Mouse (Mus musculus) gonadal fat pad, adult 2 months (tissue): ENCODE measurements around the gene Cnnm3. TPM values are rescaled to one million over a fixed set of nuclear protein-coding genes. Genes with fewer than 3 reads are reported as not detected.

Experiments used
- DNase-seq: peaks from one replicate; pipeline ENCODE4 v3.0.0-alpha.2; 2012; ENCODE audit warnings: low read depth
- polyA plus RNA-seq: library from polyadenylated mRNA; depleted of rRNA; stranded (reverse); fragments of >200 nt; gene quantifications from 2 replicates; pipeline ENCODE4 v1.2.3, GENCODE M21; 2012; rRNA removed

Cnnm3 gene
- polyA plus RNA-seq, 1 experiment = 19.3 TPM

DNA sequence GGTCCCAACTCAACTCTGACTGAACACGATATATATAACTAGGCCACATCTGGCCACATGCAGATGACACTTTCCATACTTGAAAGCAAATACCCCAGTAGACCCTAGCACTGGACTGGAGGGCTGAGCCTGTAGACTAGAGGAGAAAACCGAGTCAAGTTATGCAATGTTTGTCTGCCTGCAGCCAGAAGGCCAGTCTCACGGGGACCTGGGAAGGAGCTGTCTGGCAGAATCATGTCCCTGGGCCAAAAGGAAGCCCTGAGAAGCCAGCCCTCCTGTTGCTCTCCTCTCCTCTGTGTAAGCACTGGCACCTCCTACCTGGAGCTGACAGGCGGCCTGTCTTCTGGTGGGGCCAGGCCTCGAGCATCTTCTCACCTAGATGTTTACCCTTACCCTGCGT is 63.7 kb downstream of the Cnnm3 start:
- no peak for DNase-seq

DNA sequence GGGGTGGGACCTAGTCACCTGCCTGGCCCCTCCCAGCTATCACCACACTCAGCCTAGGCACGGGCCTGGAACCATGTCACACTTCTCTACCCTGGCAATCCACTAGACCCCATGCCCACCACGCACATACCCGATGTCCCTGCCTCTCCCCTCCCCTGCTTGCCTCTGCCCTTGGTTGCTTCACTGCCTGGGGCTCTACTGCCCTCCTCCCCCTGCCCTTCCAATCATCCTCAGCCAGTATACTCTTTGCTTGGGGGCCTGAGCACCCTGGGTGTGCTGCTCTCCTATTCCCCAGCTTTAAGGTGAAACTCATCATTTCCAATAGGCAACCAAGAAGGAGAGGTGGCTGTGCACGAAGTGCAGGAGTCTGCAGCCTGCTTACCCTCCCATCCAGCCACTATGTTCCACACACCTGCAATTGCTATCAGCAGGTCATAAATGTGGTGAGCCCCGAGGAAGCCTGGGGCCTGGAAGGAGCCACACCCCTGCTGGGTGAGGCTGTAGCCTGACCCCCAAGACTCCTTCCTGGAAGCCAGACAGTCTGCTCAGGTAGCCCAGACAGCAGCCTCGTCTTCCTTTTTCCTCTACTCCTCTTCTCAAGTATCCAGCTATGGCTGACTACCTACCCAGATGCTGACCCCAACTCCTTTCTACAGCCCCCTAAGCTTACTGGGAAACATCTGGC is 65.5 kb downstream of the Cnnm3 start:
- no peak for DNase-seq

Other genes starting within 250 kb of the Cnnm3 start
- gene Neurl3, start 237.2 kb upstream of the Cnnm3 start, polyA plus RNA-seq = 6.9 and 7.1 TPM in 2 replicates
- 8.1 and 8.4 TPM in 2 replicates for gene Arid5a, start 204.1 kb upstream of the Cnnm3 start, polyA plus RNA-seq
- gene Kansl3, start 142.7 kb upstream of the Cnnm3 start, polyA plus RNA-seq = 51.8 and 56.4 TPM in 2 replicates
- gene Fer1l5, start 139.6 kb upstream of the Cnnm3 start, polyA plus RNA-seq = 0.13 and 0.20 TPM in 2 replicates
- gene Lman2l, start 66.6 kb upstream of the Cnnm3 start, polyA plus RNA-seq = 18.6 and 19.3 TPM in 2 replicates
- 5.5 and 6.0 TPM in 2 replicates for gene Cnnm4, start 40.2 kb upstream of the Cnnm3 start, polyA plus RNA-seq
- gene Ankrd23, start 25.0 kb downstream of the Cnnm3 start, polyA plus RNA-seq = 9.3 and 13.5 TPM in 2 replicates
- not detected in 2 replicates for gene Gm42417, start 27.6 kb downstream of the Cnnm3 start, polyA plus RNA-seq
- 17.7 and 19.5 TPM in 2 replicates for gene Ankrd39, start 35.6 kb downstream of the Cnnm3 start, polyA plus RNA-seq
- gene Sema4c, start 46.5 kb downstream of the Cnnm3 start, polyA plus RNA-seq = 20.6 and 21.9 TPM in 2 replicates
- 6.8 and 10.5 TPM in 2 replicates for gene Fam178b, start 171.3 kb downstream of the Cnnm3 start, polyA plus RNA-seq
- 453 and 480 TPM in 2 replicates for gene Cox5b, start 179.6 kb downstream of the Cnnm3 start, polyA plus RNA-seq
- gene 4933424G06Rik, start 198.3 kb downstream of the Cnnm3 start, polyA plus RNA-seq = 0.11 TPM in 1 of 2 replicates, not detected in the other
- gene Actr1b, start 202.6 kb downstream of the Cnnm3 start, polyA plus RNA-seq = 102 and 123 TPM in 2 replicates
- gene Zap70, start 249.9 kb downstream of the Cnnm3 start, polyA plus RNA-seq = 16.6 and 19.2 TPM in 2 replicates